Mouse (Mus musculus) hindbrain, embryonic 14.5 days (tissue): ENCODE data around the gene Numbl. TPM values are rescaled to one million over a fixed set of nuclear protein-coding genes. Genes with fewer than 3 reads are reported as not detected.

Source experiments
- ATAC-seq: fragments of 200-750 bp; cut with Nextera tagmentation; 2 replicates; pipeline ENCODE4 v1.8.0; 2017; ENCODE audit warnings: moderate number of reproducible peaks, mild to moderate bottlenecking, moderate TSS enrichment, moderate library complexity; ENCODE audit not compliant: low FRiP score
- DNase-seq: peaks from one replicate; pipeline ENCODE4 v3.0.0-alpha.2; 2015; ENCODE audit warnings: low spot score
- H3K27ac ChIP-seq: fragments of 300-500 bp; sonication (generic); 2 replicates; pipeline ENCODE4 v1.5.1; 2014; ENCODE audit warnings: mild to moderate bottlenecking, moderate library complexity
- H3K27me3 ChIP-seq: fragments of 300-500 bp; sonication (generic); 2 replicates; pipeline ENCODE4 v1.6.1; 2014; ENCODE audit warnings: mild to moderate bottlenecking, low read length, mixed read lengths; ENCODE audit not compliant: control insufficient read depth, insufficient read depth
- H3K36me3 ChIP-seq: fragments of 300-500 bp; sonication (generic); replicated peaks from 2 replicates; pipeline ENCODE4 v1.6.1; 2014; ENCODE audit not compliant: control insufficient read depth, insufficient read depth
- H3K4me1 ChIP-seq: fragments of 300-500 bp; sonication (generic); replicated peaks from 2 replicates; pipeline ENCODE4 v1.6.1; 2014; ENCODE audit warnings: antibody characterized with exemption, low read length, mixed read lengths; ENCODE audit not compliant: control insufficient read depth, insufficient read depth
- H3K4me2 ChIP-seq: fragments of 300-500 bp; sonication (generic); replicated peaks from 2 replicates; pipeline ENCODE4 v1.6.1; 2014; ENCODE audit warnings: mild to moderate bottlenecking, moderate library complexity
- H3K4me3 ChIP-seq: fragments of 300-500 bp; sonication (generic); replicated peaks from 2 replicates; pipeline ENCODE4 v1.5.1; 2014; ENCODE audit warnings: mild to moderate bottlenecking, low read length
- H3K9ac ChIP-seq: fragments of 300-500 bp; sonication (generic); 2 replicates; pipeline ENCODE4 v1.6.1; 2014
- H3K9me3 ChIP-seq: fragments of 300-500 bp; sonication (generic); 2 replicates; pipeline ENCODE4 v1.6.1; 2016; ENCODE audit warnings: low read length; ENCODE audit not compliant: control insufficient read depth
- WGBS: fragments of 180-500 bp; shearing (Covaris S2); extraction: QIAGEN DNeasy Blood & Tissue Kit; methylation state at CpG from one replicate; pipeline ENCODE4 v1.1.7; 2014; 5-methylcytosine and 5-hydroxymethylcytosine counted together
- polyA plus RNA-seq: library from polyadenylated mRNA; unstranded; fragments of >200 nt; fragmentation: Nextera tagmentation; extraction: Ambion mirVana; gene quantifications from 2 replicates; pipeline ENCODE4 v1.2.1, GENCODE M21; 2014

The Numbl gene
- polyA plus RNA-seq, 1 experiment from 2014 or later, result 36.2 TPM

GRCm38 (mm10) chr7:27308821-27309549 is 50.8 kb downstream of the Numbl start:
- DNase-seq, result no peak
- Histone ChIP-seq H3K4me1 (peaks cover 3% of the 10 kb centered on the region; the same call in 1 of the 2 replicates), H3K4me2 (peak overlapping the region; percentile 50), H3K9me3 (0 out of 2 replicates have a peak, but pooled peaks cover 5% of the 10 kb centered on the region), H3K9ac (peak overlapping the region; percentile 36; the same call in 1 of the 2 replicates), H3K27me3 (peaks cover 14% of the 10 kb centered on the region; the same call in 1 of the 2 replicates), H3K4me3 (peak overlapping the region; percentile 23), H3K36me3 (no peaks in the 10 kb centered on the region; the same call in 1 of the 2 replicates), H3K27ac (no peak overlapping the region)
- ATAC-seq, result no peak
- 11% methylated on average over 28 of the region's 28 CpGs for WGBS

- no peak overlapping the region for H3K4me2 ChIP-seq
- H3K4me3 ChIP-seq, result no peak overlapping the region
- no peak for ATAC-seq
- H3K4me1 ChIP-seq, result peaks cover 3% of the 10 kb centered on the region; the same call in 1 of the 2 replicates
- DNase-seq, result no peak
- WGBS, result 46% methylated on average over 2 of the region's 3 CpGs
- H3K9me3 ChIP-seq, result 0 out of 2 replicates have a peak, but pooled peaks cover 9% of the 10 kb centered on the region
- no peak overlapping the region for H3K9ac ChIP-seq
- no peaks in the 10 kb centered on the region; the same call in 1 of the 2 replicates for H3K36me3 ChIP-seq
- no peak overlapping the region for H3K27ac ChIP-seq
- peaks cover 14% of the 10 kb centered on the region; the same call in 1 of the 2 replicates for H3K27me3 ChIP-seq
These were observed 51.6 kb downstream of the Numbl start for GRCm38 (mm10) chr7:27309832-27310231.

- H3K27me3 ChIP-seq, result peaks cover 14% of the 10 kb centered on the region; the same call in 1 of the 2 replicates
- no peak overlapping the region for H3K27ac ChIP-seq
These were observed 52.1 kb downstream of the Numbl start for GRCm38 (mm10) chr7:27310306-27310705.

GRCm38 (mm10) chr7:27310996-27311535 is 52.8 kb downstream of the Numbl start:
- 41% methylated on average over 8 of the region's 8 CpGs for WGBS
- Histone ChIP-seq H3K27me3 (peaks cover 14% of the 10 kb centered on the region; the same call in 1 of the 2 replicates), H3K9ac (no peak overlapping the region), H3K9me3 (0 out of 2 replicates have a peak, but pooled peaks cover 9% of the 10 kb centered on the region), H3K4me3 (no peak overlapping the region), H3K4me1 (peaks cover 3% of the 10 kb centered on the region; the same call in 1 of the 2 replicates), H3K27ac (no peak overlapping the region), H3K4me2 (0 out of 2 replicates have a peak overlapping the region, but pooled peaks have one; percentile 49), H3K36me3 (no peaks in the 10 kb centered on the region; the same call in 1 of the 2 replicates)
- DNase-seq (no peak), ATAC-seq (no peak)

More at GRCm38 (mm10) chr7:27310306-27310705, 52.1 kb downstream of the Numbl start:
- no peaks in the 10 kb centered on the region; the same call in 1 of the 2 replicates for H3K36me3 ChIP-seq
- H3K4me3 ChIP-seq, result peak overlapping the region; percentile 17
- H3K9me3 ChIP-seq, result 0 out of 2 replicates have a peak, but pooled peaks cover 9% of the 10 kb centered on the region
- H3K4me1 ChIP-seq, result peaks cover 3% of the 10 kb centered on the region; the same call in 1 of the 2 replicates
- H3K4me2 ChIP-seq, result peak overlapping the region; percentile 49
- ATAC-seq (0 out of 2 replicates have a peak, but pooled peaks have one; percentile 47), DNase-seq (peak; percentile 47)
- peak overlapping the region; percentile 51 for H3K9ac ChIP-seq
- WGBS, result 5% methylated on average over 17 of the region's 17 CpGs

DNA sequence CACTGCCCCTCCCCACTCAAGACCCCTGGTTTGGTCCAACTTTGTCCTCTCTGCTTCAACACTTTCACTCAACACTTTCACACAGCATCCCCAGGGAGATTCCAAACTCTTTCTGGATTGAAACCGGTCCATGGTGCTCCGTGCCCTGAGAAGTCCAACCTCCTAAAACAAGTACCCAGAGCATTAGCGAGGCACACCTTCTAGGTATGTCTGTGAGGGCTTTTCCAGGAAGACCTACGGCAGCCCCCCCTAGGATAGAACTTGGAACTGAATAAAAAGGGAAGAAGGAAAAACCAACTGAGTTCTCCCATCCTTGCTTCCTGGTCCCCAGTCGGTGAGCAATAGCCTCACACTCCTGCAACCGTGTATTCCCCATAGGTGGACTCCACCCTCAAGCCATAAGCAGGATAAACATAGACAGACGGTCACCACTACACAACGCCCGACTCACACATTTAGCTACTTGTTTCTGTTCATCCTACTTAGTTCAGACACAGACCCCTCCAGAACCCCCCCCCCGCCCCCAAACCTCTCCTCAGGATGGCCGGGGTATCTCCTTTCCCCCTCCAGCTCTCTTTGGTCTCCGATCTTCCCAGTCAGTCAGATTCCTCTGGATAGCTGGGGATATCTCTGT is 53.5 kb downstream of the Numbl start:
- Histone ChIP-seq H3K4me1 (peaks cover 3% of the 10 kb centered on the region; the same call in 1 of the 2 replicates), H3K9me3 (0 out of 2 replicates have a peak, but pooled peaks cover 9% of the 10 kb centered on the region), H3K4me2 (no peak overlapping the region), H3K27me3 (peaks cover 14% of the 10 kb centered on the region; the same call in 1 of the 2 replicates), H3K36me3 (no peaks in the 10 kb centered on the region; the same call in 1 of the 2 replicates), H3K27ac (no peak overlapping the region), H3K9ac (no peak overlapping the region), H3K4me3 (no peak overlapping the region)
- WGBS, result 94% methylated on average over 12 of the region's 12 CpGs
- DNase-seq, result no peak
- no peak for ATAC-seq

DNA sequence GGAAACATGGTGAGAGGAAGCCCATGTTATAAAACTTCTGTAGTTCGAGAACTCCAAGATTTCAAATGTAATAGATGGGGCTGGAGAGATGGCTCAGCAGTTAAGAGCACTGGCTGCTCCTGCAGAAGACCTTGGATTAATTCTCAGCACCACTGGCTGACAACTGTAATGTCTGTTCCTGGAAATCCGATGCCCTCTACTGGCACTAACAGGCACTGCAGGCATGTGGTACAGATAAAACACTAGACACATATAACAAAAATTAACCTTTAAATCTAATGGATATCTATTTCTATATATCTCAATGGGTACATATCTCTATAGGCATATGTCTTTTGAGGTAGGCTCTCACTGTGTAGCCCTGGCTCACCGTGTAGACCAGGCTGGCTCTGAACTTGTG is 56.2 kb downstream of the Numbl start:
- Histone ChIP-seq H3K4me2 (no peak overlapping the region), H3K4me1 (0 out of 2 replicates have a peak, but pooled peaks cover 3% of the 10 kb centered on the region), H3K9me3 (0 out of 2 replicates have a peak, but pooled peaks cover 9% of the 10 kb centered on the region), H3K36me3 (no peaks in the 10 kb centered on the region), H3K27me3 (peaks cover 10% of the 10 kb centered on the region; the same call in 1 of the 2 replicates), H3K27ac (no peak overlapping the region), H3K9ac (no peak overlapping the region), H3K4me3 (no peak overlapping the region)
- WGBS, result 96% methylated on average over 3 of the region's 3 CpGs
- ATAC-seq (no peak), DNase-seq (no peak)

GRCm38 (mm10) chr7:27315958-27316357 is 57.7 kb downstream of the Numbl start:
- Histone ChIP-seq H3K4me2 (no peak overlapping the region), H3K4me3 (no peak overlapping the region), H3K9ac (no peak overlapping the region), H3K36me3 (no peaks in the 10 kb centered on the region), H3K4me1 (no peaks in the 10 kb centered on the region), H3K27ac (no peak overlapping the region), H3K27me3 (0 out of 2 replicates have a peak, but pooled peaks cover 8% of the 10 kb centered on the region), H3K9me3 (0 out of 2 replicates have a peak, but pooled peaks cover 9% of the 10 kb centered on the region)
- WGBS, result 11% methylated on average over 7 of the region's 7 CpGs
- peak; percentile 54 for DNase-seq
- ATAC-seq, result peak; percentile 64

GRCm38 (mm10) chr7:27319411-27319810 is 61.2 kb downstream of the Numbl start:
- no peaks in the 10 kb centered on the region for H3K36me3 ChIP-seq
- H3K4me2 ChIP-seq, result no peak overlapping the region
- H3K27ac ChIP-seq, result no peak overlapping the region
- ATAC-seq (no peak), DNase-seq (no peak)
- 90% methylated on average over 22 of the region's 22 CpGs for WGBS
- H3K9ac ChIP-seq, result no peak overlapping the region
- peaks cover 15% of the 10 kb centered on the region; the same call in 1 of the 2 replicates for H3K27me3 ChIP-seq
- no peaks in the 10 kb centered on the region for H3K4me1 ChIP-seq
- 0 out of 2 replicates have a peak, but pooled peaks cover under 1% of the 10 kb centered on the region for H3K9me3 ChIP-seq
- H3K4me3 ChIP-seq, result no peak overlapping the region
